Mouse (Mus musculus) common myeloid progenitor, adult 5-6 weeks (primary cell): ENCODE results near the gene Was. TPM values are rescaled to one million over a fixed set of nuclear protein-coding genes. Genes with fewer than 3 reads are reported as not detected.
"Not testable (repeated sequence)": the region's sequence is repeated elsewhere in the genome, so short reads cannot be mapped to it uniquely, and the experiment has no call there.

ENCODE experiments used
- ATAC-seq: replicated peaks from 2 replicates; pipeline ENCODE4 v1.8.0; 2016; ENCODE audit warnings: low read depth, mild to moderate bottlenecking, moderate TSS enrichment, inconsistent platforms; ENCODE audit not compliant: poor library complexity, severe bottlenecking
- total RNA-seq: library from RNA; stranded (forward); fragments of 200-1000, 187-1606 nt; gene quantifications from 2 replicates; pipeline ENCODE4 v1.2.3, GENCODE M21; 2017

The Was gene
- 68.8 and 74.5 TPM in 2 replicates for total RNA-seq

DNA sequence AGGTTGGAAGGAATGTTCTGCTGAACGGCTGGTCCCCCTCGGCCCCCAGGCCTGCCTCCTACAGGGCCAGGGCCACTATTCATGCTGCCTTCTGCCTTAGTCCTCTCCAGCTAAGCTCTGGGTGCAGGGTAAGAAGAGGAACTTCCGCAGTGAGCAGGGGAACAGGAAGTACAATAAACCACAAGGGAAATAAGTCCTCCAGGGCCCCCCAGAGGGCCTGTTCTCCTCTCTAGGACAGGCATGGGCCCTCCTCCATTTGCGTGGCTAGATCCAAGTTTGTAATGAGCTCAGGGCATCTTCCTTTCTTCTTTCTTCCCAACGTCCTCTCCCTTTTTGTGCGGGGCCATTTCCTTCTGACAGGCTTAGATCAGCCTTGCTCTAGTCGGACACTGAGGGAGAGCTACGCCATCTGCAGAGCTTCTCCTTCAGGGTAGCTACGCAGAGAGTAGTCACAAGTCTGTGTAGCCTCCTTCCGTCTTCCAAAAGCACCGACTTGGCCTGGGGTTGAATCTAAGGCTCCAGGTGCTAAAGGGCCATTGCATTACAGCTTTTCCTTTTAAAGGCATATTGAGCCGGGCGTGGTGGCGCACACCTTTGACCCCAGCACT is at the start of gene Was:
Gene Was (minus strand): TSS at position 153 of the 608 bp plus-strand sequence.
- ATAC-seq, result peak; percentile 100

GRCm38 (mm10) chrX:8139480-8139879 is 49.2 kb upstream of the Was start:
- no peak for ATAC-seq

DNA sequence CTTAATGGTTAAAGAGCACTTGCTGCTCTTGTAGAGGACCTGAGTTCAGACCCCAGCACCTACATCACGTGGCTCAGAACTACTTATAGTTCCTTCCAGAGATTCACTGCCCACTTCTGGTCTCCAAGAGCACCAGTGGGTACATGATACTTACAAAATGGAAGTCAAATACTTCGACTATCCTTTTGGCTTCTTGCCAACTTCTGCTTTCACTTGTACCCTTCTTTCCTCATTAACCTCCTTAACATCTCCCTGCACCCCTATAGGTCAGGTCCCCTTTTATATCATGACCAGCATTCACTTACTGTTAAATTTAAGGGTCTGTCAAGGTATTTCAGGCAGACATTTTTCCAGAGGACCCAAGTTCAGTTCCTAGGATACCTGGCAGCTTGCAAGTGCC is 45.6 kb upstream of the Was start:
- no peak for ATAC-seq

DNA sequence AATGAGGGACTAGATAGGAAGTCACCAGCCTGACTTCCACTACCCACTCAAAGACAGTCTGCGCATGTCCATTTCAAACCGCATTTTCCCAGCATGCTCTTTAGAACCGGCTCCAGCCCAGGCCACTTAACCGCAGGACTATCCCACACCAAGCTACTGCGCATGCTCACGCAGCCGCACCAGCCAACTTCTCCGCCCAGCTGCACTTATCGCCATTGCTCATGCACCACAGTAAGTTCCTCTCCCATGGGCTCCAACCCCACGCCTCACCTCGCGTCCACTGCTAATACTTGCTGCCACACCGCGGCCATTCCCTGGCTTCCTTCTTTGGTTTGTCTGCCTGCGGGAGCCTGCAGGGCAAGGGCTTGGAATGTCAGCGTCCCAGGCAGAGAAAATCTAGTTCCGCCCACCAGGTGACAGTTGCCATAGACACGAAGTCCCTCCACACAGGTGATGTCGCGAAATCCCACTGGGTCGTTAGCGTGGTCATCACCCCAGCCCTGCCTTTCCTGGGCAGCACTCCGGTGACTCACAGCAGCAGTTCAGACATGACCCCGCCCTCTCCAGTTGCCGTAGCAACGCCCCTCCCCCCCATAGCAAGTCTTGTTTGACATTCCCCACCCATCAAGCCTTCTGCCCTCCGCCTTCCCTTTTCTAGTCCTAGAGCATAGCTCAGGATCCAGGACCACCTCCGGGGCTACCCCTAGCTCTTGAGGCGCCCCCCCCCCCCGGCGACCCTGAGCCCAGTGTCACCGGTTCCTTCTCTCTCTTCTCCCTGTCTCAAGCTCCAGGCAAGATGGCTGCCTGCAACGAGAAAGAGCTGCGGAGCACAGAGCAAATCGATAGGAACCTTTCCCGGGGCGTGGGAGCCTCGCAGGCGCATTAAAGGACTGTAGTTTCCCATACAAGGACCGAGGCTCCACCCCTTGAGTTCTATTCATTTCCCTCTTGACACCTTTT is 42.0 kb upstream of the Was start, which contains the start of gene Wdr13:
Gene Wdr13 (minus strand): TSS at position 876 of the 960 bp plus-strand sequence.
- ATAC-seq, result peak; percentile 82

DNA sequence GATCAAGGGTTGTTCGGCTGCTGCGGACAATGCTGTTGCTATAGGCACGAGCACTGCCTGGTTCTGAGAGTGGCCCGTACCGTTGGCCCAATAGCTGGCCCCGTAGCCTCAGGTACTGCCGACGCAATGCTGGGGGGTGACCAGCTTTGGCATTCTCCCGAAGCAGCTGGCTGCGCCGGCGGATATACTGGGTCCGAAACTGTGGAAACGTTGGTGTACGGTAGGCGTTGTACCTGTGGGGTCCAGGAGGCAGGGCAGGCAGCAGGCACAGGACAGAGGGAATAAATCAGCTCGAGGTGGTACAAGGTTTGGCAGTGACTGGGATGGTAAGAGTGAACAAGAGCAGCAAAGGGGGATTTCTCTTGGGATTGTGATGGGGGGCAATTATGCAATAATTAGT is 41.1 kb upstream of the Was start:
- ATAC-seq, result no peak

GRCm38 (mm10) chrX:8125235-8125634 is 34.9 kb upstream of the Was start:
- ATAC-seq, result no peak; the same call in 1 of the 2 replicates

DNA sequence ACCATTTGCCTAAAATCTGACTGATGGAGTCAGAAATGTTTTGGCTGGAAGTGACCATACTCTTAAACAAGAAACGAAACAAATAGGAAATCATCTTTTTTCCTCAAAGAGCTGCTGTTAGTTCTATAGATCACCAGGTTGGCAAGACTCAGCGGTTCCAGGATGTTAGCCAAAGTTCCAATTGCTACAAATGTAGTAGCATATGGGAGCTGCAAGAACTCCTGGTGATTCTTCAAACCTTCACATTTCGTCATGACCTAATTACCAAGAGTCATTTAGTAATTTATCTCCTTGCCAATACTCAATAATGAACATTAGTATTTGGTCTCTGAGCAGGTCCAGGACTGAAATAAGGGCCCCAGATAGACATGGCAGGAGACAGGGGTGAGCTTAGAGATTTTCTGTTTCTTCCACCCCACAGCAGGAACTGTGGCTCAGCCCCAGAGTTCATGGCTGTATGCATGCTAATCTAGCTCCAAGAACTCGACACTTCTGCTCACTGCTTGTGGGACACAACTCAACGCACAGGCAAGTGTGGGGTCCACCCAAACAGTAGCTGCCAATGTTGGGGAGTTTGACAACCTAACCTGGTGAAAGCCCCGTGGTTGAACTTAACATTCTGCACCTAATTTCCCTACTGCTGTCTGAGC is 33.6 kb upstream of the Was start:
- ATAC-seq, result no peak

- no peak for ATAC-seq
Observed at GRCm38 (mm10) chrX:8117264-8117663, 27.0 kb upstream of the Was start.

- 0 out of 2 replicates have a peak, but pooled peaks have one; percentile 47 for ATAC-seq
Observed at GRCm38 (mm10) chrX:8115275-8115674, 25.0 kb upstream of the Was start.

- no peak for ATAC-seq
Observed at GRCm38 (mm10) chrX:8105019-8105418, 14.7 kb upstream of the Was start.

DNA sequence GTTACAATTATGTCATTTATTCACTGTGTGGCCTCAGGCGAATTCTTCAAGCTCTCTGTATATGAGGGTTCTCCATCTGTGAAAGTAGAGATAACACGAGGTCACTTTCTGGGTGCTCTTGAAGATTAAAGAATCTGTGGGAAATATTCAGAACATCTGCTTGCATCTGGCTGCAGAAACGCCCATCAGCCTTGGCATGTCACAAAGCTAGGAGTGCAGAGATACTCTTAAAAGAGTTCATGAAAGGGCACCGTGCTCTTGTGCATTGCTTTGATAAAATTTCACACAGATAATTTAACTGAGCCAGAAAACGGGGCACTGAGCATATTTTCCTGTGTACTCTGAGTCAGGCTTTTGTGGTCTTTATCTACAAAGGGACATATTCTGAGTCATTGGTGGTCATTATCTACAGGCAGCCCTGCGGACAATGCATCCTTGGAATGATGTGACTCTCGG is 11.9 kb upstream of the Was start:
- peak; percentile 82 for ATAC-seq

- no peak for ATAC-seq
Observed at GRCm38 (mm10) chrX:8101017-8101416, 10.7 kb upstream of the Was start.

- no peak for ATAC-seq
Observed at GRCm38 (mm10) chrX:8099435-8099834, 9.1 kb upstream of the Was start.

DNA sequence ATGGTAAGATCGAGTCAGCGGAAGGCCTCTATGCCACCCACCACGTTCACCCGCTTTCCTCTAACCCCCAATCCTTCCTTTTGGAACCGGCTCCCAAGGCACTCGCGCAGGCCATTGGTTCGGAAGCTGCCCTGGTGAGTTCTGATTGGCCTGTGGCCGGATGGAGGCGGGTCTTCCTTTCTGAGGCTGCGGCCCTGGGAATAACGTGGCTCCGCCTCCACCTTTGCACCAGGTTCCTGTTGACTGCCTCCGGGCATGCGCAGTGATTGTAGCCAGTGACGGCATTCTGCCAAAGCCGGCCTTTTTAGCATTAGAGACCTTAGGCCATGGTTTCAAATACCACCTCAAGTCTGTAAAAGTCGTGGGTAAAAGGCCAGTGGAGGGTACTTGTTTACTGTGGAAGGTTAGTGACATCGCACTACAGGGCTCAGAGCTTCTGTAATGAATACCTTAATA is 6.5 kb upstream of the Was start:
- peak; percentile 99 for ATAC-seq

DNA sequence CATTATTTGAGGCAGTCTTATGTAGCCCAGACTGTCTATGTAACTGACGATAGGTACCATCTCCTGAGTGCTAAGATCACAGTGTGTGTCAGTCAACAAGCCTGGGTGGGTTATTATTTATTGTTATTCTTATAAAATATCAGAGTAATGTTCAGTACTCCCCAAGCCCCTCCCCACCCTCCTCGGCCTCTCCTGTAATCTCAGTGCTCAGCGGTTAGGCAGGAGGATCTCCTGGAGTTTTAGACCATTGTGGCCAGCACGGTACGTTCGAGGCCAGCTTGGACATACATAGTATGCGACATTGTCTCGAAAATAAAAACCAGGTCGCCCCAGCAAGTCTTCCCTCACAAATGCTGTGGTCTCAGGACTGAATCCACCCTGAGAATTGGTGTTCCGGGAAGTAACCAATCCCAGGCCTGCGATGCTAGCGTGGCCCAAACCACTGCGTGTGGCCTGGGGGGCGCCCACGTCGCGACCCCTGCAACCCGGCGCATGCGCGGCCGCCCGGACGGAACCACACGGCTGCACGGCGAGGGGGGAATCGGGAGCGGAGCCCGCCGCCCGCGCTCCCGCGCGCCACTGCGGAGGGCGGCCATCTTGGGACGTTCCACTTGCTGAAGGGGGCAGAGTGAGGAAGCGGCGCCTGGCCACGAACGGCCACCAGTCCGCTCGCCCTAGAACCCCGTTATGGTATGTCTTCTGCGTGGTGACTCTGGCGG is 5.9 kb upstream of the Was start:
- peak; percentile 84 for ATAC-seq

DNA sequence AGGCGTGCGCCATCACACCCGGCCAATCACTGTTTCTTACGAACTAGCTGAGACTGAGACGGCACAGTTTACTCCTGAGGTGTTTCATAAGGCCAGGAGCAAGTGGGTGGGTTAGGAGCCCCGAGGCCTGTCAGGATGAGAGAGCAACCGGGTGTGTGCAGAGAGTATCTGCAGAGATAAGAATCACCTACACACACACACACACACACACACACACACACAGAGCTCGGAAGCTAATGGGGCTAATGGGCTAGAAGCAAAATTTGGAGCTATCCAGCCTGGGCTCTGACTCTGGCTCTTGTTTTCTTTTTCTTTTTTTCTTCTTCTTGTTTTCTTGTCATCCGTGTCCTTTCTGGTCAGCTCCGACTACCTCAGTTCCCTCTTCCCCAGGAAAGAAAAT is 5.2 kb upstream of the Was start:
- no peak for ATAC-seq

- not testable (repeated sequence) for ATAC-seq
Observed at GRCm38 (mm10) chrX:8090954-8091347, 653 bp upstream of the Was start.

DNA sequence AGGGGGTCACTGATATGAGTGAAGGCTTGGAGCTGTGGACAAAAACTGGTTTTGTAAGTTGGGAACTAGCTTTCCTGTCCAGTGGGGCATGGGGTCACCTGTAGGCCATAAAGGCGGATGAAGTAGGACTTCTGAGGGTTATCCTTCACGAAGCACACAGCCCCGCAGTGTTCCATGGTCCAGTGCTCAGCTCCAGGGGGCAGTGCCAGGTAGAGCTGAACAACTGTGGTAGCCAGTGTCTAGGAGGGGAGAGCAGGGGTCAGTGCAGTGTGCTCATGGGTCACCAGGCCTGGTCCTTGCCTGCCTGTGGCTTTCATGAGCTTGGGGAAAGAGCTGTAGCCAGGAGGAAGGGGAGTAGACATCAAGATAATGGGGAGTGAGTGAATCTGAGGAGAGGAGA is 552 bp downstream of the Was start:
- ATAC-seq, result peak; percentile 5; the same call in 1 of the 2 replicates

DNA sequence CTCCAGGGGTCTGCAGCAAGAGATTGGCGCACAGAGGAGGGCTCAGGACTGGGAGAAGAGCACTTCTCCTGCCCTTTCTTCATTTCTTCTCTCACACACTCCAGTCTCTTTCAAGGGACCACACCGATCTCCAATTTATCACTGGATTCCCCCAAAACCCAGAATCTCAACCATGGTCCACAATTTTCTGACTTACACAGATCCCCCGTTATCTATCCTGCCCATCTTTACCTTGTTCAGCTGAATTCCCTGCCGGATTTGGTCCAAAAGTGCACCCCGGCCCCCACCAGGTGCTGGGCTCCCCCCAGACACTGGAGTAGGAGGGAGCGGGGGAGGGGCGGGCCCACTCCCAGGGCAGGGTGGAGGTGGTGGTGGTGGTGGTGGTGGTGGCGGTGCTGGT is 4.7 kb downstream of the Was start:
- ATAC-seq, result no peak

- no peak for ATAC-seq
Observed at GRCm38 (mm10) chrX:8084771-8085259, 5.5 kb downstream of the Was start.
